Comparison of ENCODE assay signal across 18 mouse cellular contexts in the genomic region with DNA sequence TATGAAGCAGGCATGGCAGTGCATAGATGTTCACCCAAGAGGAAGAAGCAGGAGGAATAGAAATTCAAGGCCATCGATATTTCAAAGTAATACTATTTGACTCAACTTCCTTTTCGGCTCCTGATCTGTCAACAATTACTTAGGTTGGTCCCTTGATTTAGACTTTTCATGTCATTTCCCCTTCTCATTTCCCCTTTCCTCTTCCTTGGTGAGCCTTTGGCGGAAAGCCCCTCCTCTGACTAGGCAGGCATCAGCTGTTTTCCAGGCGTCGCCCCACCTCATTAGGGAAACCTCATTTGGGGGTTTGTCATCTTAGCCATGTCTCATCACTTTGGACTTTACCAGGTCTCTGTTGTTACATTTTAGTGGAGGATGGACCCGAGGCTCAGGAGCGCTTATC.
"Had no signal": no experiment of that assay in that cellular context is flagged by ENCODE, and none has a peak within 500 bp of the region (broad histone marks: within the 10 kb centered on the region; RNA-seq: fewer than 3 reads in every experiment).

No protein-coding gene starts in this region.

- H3K27ac ChIP-seq: kidney, embryonic 15.5 days; left cerebral cortex, adult 2 months; limb, embryonic 10.5 days; liver, embryonic 15.5 days; midbrain, embryonic 13.5 days; neural tube, embryonic 13.5 days had no signal

- H3K4me3 ChIP-seq: kidney, embryonic 15.5 days; left cerebral cortex, adult 2 months; limb, embryonic 10.5 days; liver, embryonic 15.5 days; midbrain, embryonic 13.5 days; neural tube, embryonic 13.5 days had no signal

- ATAC-seq: intestine, embryonic 16.5 days; midbrain, embryonic 13.5 days had no signal

- H3K9me3 ChIP-seq: kidney, embryonic 15.5 days; limb, embryonic 10.5 days; liver, embryonic 15.5 days; neural tube, embryonic 13.5 days had no signal

- H3K4me1 ChIP-seq: liver, embryonic 15.5 days; neural tube, embryonic 13.5 days had no signal

- H3K36me3 ChIP-seq: kidney, embryonic 15.5 days; limb, embryonic 10.5 days; liver, embryonic 15.5 days; midbrain, embryonic 13.5 days; neural tube, embryonic 13.5 days had no signal

- H3K4me2 ChIP-seq: kidney, embryonic 15.5 days; liver, embryonic 11.5 days; liver, embryonic 15.5 days; midbrain, embryonic 13.5 days; neural tube, embryonic 13.5 days had no signal

- H3K27me3 ChIP-seq: kidney, embryonic 15.5 days; liver, embryonic 15.5 days; midbrain, embryonic 13.5 days; neural tube, embryonic 13.5 days had no signal

- H3K9ac ChIP-seq: kidney, embryonic 15.5 days; liver, embryonic 15.5 days; midbrain, embryonic 13.5 days; neural tube, embryonic 13.5 days had no signal

- DNase-seq: kidney, adult 2 months; kidney, postnatal 14 days; lung, adult 2 months; lung, postnatal 10 days; lung, postnatal 4 days; right cerebral cortex, adult 18-20 months; right cerebral cortex, postnatal 25 days; spleen, adult 18-20 months; thymus, adult 18-20 months; thymus, postnatal 14 days had no signal
